Mouse (Mus musculus) midbrain, embryonic 13.5 days (tissue): Measurements from ENCODE around the gene Actn4. TPM values are rescaled to one million over a fixed set of nuclear protein-coding genes. Genes with fewer than 3 reads are reported as not detected.
A peak's percentile ranks its signal among the peaks of the same experiment; 100 is the strongest.

Experiments
- ATAC-seq: fragments of 200-750 bp; cut with Nextera tagmentation; 2 replicates; pipeline ENCODE4 v1.8.0; 2017; ENCODE audit warnings: mild to moderate bottlenecking, moderate TSS enrichment, moderate library complexity
- H3K27ac ChIP-seq: fragments of 300-500 bp; sonication (generic); 2 replicates; pipeline ENCODE4 v1.5.1; 2015; ENCODE audit warnings: inconsistent platforms, mild to moderate bottlenecking, moderate library complexity
- H3K27me3 ChIP-seq: fragments of 300-500 bp; sonication (generic); 2 replicates; pipeline ENCODE4 v1.6.1; 2015; ENCODE audit warnings: mild to moderate bottlenecking, inconsistent platforms
- H3K36me3 ChIP-seq: fragments of 300-500 bp; sonication (generic); 2 replicates; pipeline ENCODE4 v1.6.1; 2015; ENCODE audit warnings: mild to moderate bottlenecking, inconsistent platforms
- H3K4me1 ChIP-seq: fragments of 300-500 bp; sonication (generic); replicated peaks from 2 replicates; pipeline ENCODE4 v1.6.1; 2015; ENCODE audit warnings: inconsistent platforms
- H3K4me2 ChIP-seq: fragments of 300-500 bp; sonication (generic); replicated peaks from 2 replicates; pipeline ENCODE4 v1.6.1; 2015; ENCODE audit warnings: moderate library complexity, mild to moderate bottlenecking, inconsistent platforms
- H3K4me3 ChIP-seq: fragments of 300-500 bp; sonication (generic); replicated peaks from 2 replicates; pipeline ENCODE4 v1.5.1; 2015; ENCODE audit warnings: mild to moderate bottlenecking, inconsistent platforms
- H3K9ac ChIP-seq: fragments of 300-500 bp; sonication (generic); replicated peaks from 2 replicates; pipeline ENCODE4 v1.6.1; 2015; ENCODE audit warnings: mild to moderate bottlenecking, inconsistent platforms
- H3K9me3 ChIP-seq: fragments of 300-500 bp; sonication (generic); 2 replicates; pipeline ENCODE4 v1.6.1; 2016; ENCODE audit warnings: mild to moderate bottlenecking, inconsistent platforms
- WGBS: fragments of 180-500 bp; shearing (Covaris S2); methylation state at CpG from one replicate; pipeline ENCODE4 v1.1.7; 2015; 5-methylcytosine and 5-hydroxymethylcytosine counted together
- polyA plus RNA-seq: library from polyadenylated mRNA; unstranded; fragments of >200 nt; fragmentation: Nextera tagmentation; extraction: Ambion mirVana; gene quantifications from 2 replicates; pipeline ENCODE4 v1.2.1, GENCODE M21; 2015

Actn4 gene
- polyA plus RNA-seq, 1 experiment from 2014 or later = 132 TPM

GRCm38 (mm10) chr7:28917503-28918426 lies 44.4 kb downstream of the Actn4 start:
- peaks cover 66% of the 10 kb centered on the region for H3K36me3 ChIP-seq
- H3K27me3 ChIP-seq = no peaks in the 10 kb centered on the region
- 84% methylated on average over 10 of the region's 10 CpGs for WGBS
- no peak overlapping the region for H3K4me2 ChIP-seq
- H3K4me1 ChIP-seq = peaks cover 28% of the 10 kb centered on the region
- no peaks in the 10 kb centered on the region for H3K9me3 ChIP-seq
- no peak for ATAC-seq
- H3K9ac ChIP-seq = no peak overlapping the region
- H3K4me3 ChIP-seq = no peak overlapping the region
- peak overlapping the region; percentile 21; the same call in 1 of the 2 replicates for H3K27ac ChIP-seq

GRCm38 (mm10) chr7:28916491-28916890 lies 45.6 kb downstream of the Actn4 start:
- Histone ChIP-seq H3K27ac (no peak overlapping the region), H3K36me3 (peaks cover 79% of the 10 kb centered on the region), H3K9ac (no peak overlapping the region), H3K4me3 (no peak overlapping the region), H3K27me3 (no peaks in the 10 kb centered on the region), H3K4me1 (peaks cover 19% of the 10 kb centered on the region), H3K4me2 (no peak overlapping the region), H3K9me3 (no peaks in the 10 kb centered on the region)
- ATAC-seq = no peak

GRCm38 (mm10) chr7:28913171-28913570 lies 49.0 kb downstream of the Actn4 start:
- no peaks in the 10 kb centered on the region for H3K4me1 ChIP-seq
- no peak overlapping the region for H3K4me3 ChIP-seq
- no peaks in the 10 kb centered on the region for H3K9me3 ChIP-seq
- H3K9ac ChIP-seq = no peak overlapping the region
- 87% methylated on average over 11 of the region's 11 CpGs for WGBS
- H3K36me3 ChIP-seq = peaks cover 99% of the 10 kb centered on the region
- no peak overlapping the region for H3K27ac ChIP-seq
- ATAC-seq = no peak
- no peaks in the 10 kb centered on the region for H3K27me3 ChIP-seq
- no peak overlapping the region for H3K4me2 ChIP-seq

- no peak overlapping the region for H3K9ac ChIP-seq
- no peak overlapping the region for H3K27ac ChIP-seq
- WGBS = 81% methylated on average over 4 of the region's 4 CpGs
- ATAC-seq = no peak
- H3K4me1 ChIP-seq = no peaks in the 10 kb centered on the region
- H3K36me3 ChIP-seq = peaks cover 99% of the 10 kb centered on the region
- no peak overlapping the region for H3K4me3 ChIP-seq
- no peaks in the 10 kb centered on the region for H3K9me3 ChIP-seq
- no peak overlapping the region for H3K4me2 ChIP-seq
- H3K27me3 ChIP-seq = no peaks in the 10 kb centered on the region
These were observed 50.5 kb downstream of the Actn4 start for GRCm38 (mm10) chr7:28911632-28912031.

GRCm38 (mm10) chr7:28907195-28907594 lies 54.9 kb downstream of the Actn4 start:
- H3K27ac ChIP-seq = no peak overlapping the region
- H3K4me3 ChIP-seq = no peak overlapping the region
- H3K9me3 ChIP-seq = no peaks in the 10 kb centered on the region
- H3K27me3 ChIP-seq = no peaks in the 10 kb centered on the region
- no peak for ATAC-seq
- H3K4me1 ChIP-seq = no peaks in the 10 kb centered on the region
- no peak overlapping the region for H3K4me2 ChIP-seq
- peaks cover 99% of the 10 kb centered on the region for H3K36me3 ChIP-seq
- 94% methylated on average over 5 of the region's 5 CpGs for WGBS
- no peak overlapping the region for H3K9ac ChIP-seq

GRCm38 (mm10) chr7:28903778-28904177 lies 58.4 kb downstream of the Actn4 start:
- H3K36me3 ChIP-seq = peaks cover 99% of the 10 kb centered on the region
- no peaks in the 10 kb centered on the region for H3K4me1 ChIP-seq
- no peaks in the 10 kb centered on the region for H3K9me3 ChIP-seq
- ATAC-seq = no peak
- no peaks in the 10 kb centered on the region for H3K27me3 ChIP-seq
- no peak overlapping the region for H3K4me3 ChIP-seq
- no peak overlapping the region for H3K4me2 ChIP-seq
- WGBS = 92% methylated on average over 10 of the region's 10 CpGs
- H3K9ac ChIP-seq = no peak overlapping the region
- H3K27ac ChIP-seq = no peak overlapping the region

GRCm38 (mm10) chr7:28902809-28903208 lies 59.3 kb downstream of the Actn4 start:
- Histone ChIP-seq H3K27me3 (no peaks in the 10 kb centered on the region), H3K9ac (no peak overlapping the region), H3K4me3 (no peak overlapping the region), H3K9me3 (no peaks in the 10 kb centered on the region), H3K4me1 (no peaks in the 10 kb centered on the region), H3K27ac (no peak overlapping the region), H3K36me3 (peaks cover 99% of the 10 kb centered on the region), H3K4me2 (no peak overlapping the region)
- WGBS = 92% methylated on average over 3 of the region's 3 CpGs
- ATAC-seq = no peak

- WGBS = 93% methylated on average over 6 of the region's 6 CpGs
- ATAC-seq = no peak
These were observed 60.0 kb downstream of the Actn4 start for GRCm38 (mm10) chr7:28902180-28902579.

GRCm38 (mm10) chr7:28901311-28902125 lies 60.6 kb downstream of the Actn4 start:
- Histone ChIP-seq H3K36me3 (peaks cover 99% of the 10 kb centered on the region), H3K4me2 (no peak overlapping the region), H3K9me3 (no peaks in the 10 kb centered on the region), H3K27me3 (no peaks in the 10 kb centered on the region), H3K27ac (no peak overlapping the region), H3K4me1 (no peaks in the 10 kb centered on the region), H3K9ac (no peak overlapping the region), H3K4me3 (no peak overlapping the region)
- WGBS = 96% methylated on average over 13 of the region's 13 CpGs
- no peak for ATAC-seq

More at GRCm38 (mm10) chr7:28902180-28902579, 60.0 kb downstream of the Actn4 start:
- H3K4me1 ChIP-seq = no peaks in the 10 kb centered on the region
- no peak overlapping the region for H3K9ac ChIP-seq
- H3K27me3 ChIP-seq = no peaks in the 10 kb centered on the region
- peaks cover 99% of the 10 kb centered on the region for H3K36me3 ChIP-seq
- H3K4me2 ChIP-seq = no peak overlapping the region
- no peak overlapping the region for H3K27ac ChIP-seq
- no peak overlapping the region for H3K4me3 ChIP-seq
- H3K9me3 ChIP-seq = no peaks in the 10 kb centered on the region

- peaks cover 99% of the 10 kb centered on the region for H3K36me3 ChIP-seq
- H3K27ac ChIP-seq = no peak overlapping the region
- no peaks in the 10 kb centered on the region for H3K9me3 ChIP-seq
- H3K4me3 ChIP-seq = no peak overlapping the region
- H3K4me2 ChIP-seq = no peak overlapping the region
- ATAC-seq = no peak
- 88% methylated on average over 4 of the region's 4 CpGs for WGBS
- H3K27me3 ChIP-seq = no peaks in the 10 kb centered on the region
- no peak overlapping the region for H3K9ac ChIP-seq
- no peaks in the 10 kb centered on the region for H3K4me1 ChIP-seq
These were observed 62.2 kb downstream of the Actn4 start for GRCm38 (mm10) chr7:28899972-28900371.

GRCm38 (mm10) chr7:28897661-28898060 lies 64.5 kb downstream of the Actn4 start:
- no peak for ATAC-seq
- H3K36me3 ChIP-seq = peaks cover 97% of the 10 kb centered on the region
- WGBS = 94% methylated on average over 6 of the region's 6 CpGs

GRCm38 (mm10) chr7:28894942-28895341 lies 67.2 kb downstream of the Actn4 start:
- H3K9ac ChIP-seq = no peak overlapping the region
- no peak overlapping the region for H3K27ac ChIP-seq
- no peak overlapping the region for H3K4me3 ChIP-seq
- H3K27me3 ChIP-seq = peaks cover 10% of the 10 kb centered on the region
- H3K4me2 ChIP-seq = no peak overlapping the region
- H3K4me1 ChIP-seq = no peaks in the 10 kb centered on the region
- no peaks in the 10 kb centered on the region for H3K9me3 ChIP-seq
- H3K36me3 ChIP-seq = peaks cover 90% of the 10 kb centered on the region
- ATAC-seq = no peak
- WGBS = 49% methylated on average over 5 of the region's 5 CpGs

More at GRCm38 (mm10) chr7:28897661-28898060, 64.5 kb downstream of the Actn4 start:
- Histone ChIP-seq H3K27ac (no peak overlapping the region), H3K27me3 (no peaks in the 10 kb centered on the region), H3K9ac (no peak overlapping the region), H3K4me2 (no peak overlapping the region), H3K4me3 (no peak overlapping the region), H3K9me3 (no peaks in the 10 kb centered on the region), H3K4me1 (no peaks in the 10 kb centered on the region)
